Mouse (Mus musculus) lung, adult 2 months (tissue): Measurements from ENCODE around the gene Tmem253.

Experiments
- CTCF ChIP-seq: fragments of 200-500 bp; IDR thresholded peaks from 2 replicates; pipeline ENCODE4 v1.5.1; 2011; ENCODE audit warnings: mild to moderate bottlenecking, low read length, control low read depth; ENCODE audit not compliant: insufficient read depth
- POLR2A ChIP-seq: fragments of 200-500 bp; IDR thresholded peaks from 2 replicates; pipeline ENCODE4 v1.6.1; 2011; ENCODE audit warnings: low read depth, mild to moderate bottlenecking, control low read depth, low read length, borderline replicate concordance; ENCODE audit errors: extremely low read depth

DNA sequence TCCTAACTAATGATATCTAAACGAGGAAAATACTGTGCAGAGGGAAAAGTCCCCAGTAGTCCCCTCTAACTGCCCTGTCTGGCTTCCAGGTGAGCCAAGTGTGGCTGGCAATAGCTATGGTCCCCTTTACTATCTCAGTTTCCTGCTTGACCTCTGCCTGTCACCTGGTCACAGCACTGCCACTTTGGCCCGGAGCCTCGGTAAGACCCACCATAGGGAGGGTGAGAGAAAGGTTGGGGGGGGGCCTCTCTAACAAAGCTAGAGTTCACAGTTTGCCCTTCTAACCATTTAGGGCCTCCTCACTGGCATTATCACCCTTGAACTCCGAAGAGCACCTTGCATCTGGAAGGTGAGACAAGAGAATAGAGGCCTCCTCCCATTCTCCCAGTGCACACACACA is 2.2 kb downstream of the Tmem253 start:
- TF ChIP-seq CTCF, result no peak
- no peak for TF ChIP-seq POLR2A
